Mouse (Mus musculus) lung, embryonic 14.5 days (tissue): ENCODE measurements around the gene Miga2. TPM values are rescaled to one million over a fixed set of nuclear protein-coding genes. Genes with fewer than 3 reads are reported as not detected.

Experiments used
- ATAC-seq: fragments of 200-750 bp; cut with Nextera tagmentation; 2 replicates; pipeline ENCODE4 v1.8.0; 2017; ENCODE audit warnings: mild to moderate bottlenecking, moderate TSS enrichment, moderate library complexity; ENCODE audit not compliant: insufficient read depth
- DNase-seq: peaks from one replicate; pipeline ENCODE4 v3.0.0-alpha.2; 2015
- H3K27ac ChIP-seq: fragments of 300-500 bp; sonication (generic); 2 replicates; pipeline ENCODE4 v1.5.1; 2014; ENCODE audit warnings: low read depth, mild to moderate bottlenecking, moderate library complexity
- H3K27me3 ChIP-seq: fragments of 300-500 bp; sonication (generic); 2 replicates; pipeline ENCODE4 v1.6.1; 2014; ENCODE audit warnings: low read length, control low read depth; ENCODE audit not compliant: insufficient read depth
- H3K36me3 ChIP-seq: fragments of 300-500 bp; sonication (generic); 2 replicates; pipeline ENCODE4 v1.6.1; 2014; ENCODE audit warnings: control low read depth; ENCODE audit not compliant: insufficient read depth
- H3K4me1 ChIP-seq: fragments of 300-500 bp; sonication (generic); 2 replicates; pipeline ENCODE4 v1.6.1; 2014; ENCODE audit warnings: antibody characterized with exemption, control low read depth; ENCODE audit not compliant: insufficient read depth
- H3K4me2 ChIP-seq: fragments of 300-500 bp; sonication (generic); 2 replicates; pipeline ENCODE4 v1.6.1; 2014; ENCODE audit warnings: mild to moderate bottlenecking
- H3K4me3 ChIP-seq: fragments of 300-500 bp; sonication (generic); 2 replicates; pipeline ENCODE4 v1.5.1; 2014; ENCODE audit warnings: low read depth, low read length
- H3K9ac ChIP-seq: fragments of 300-500 bp; sonication (generic); 2 replicates; pipeline ENCODE4 v1.6.1; 2014
- H3K9me3 ChIP-seq: fragments of 300-500 bp; sonication (generic); 2 replicates; pipeline ENCODE4 v1.6.1; 2016; ENCODE audit warnings: low read depth, low read length, control low read depth
- CTCF ChIP-seq: IDR thresholded peaks from 2 replicates; pipeline ENCODE4 v1.5.1; 2016; ENCODE audit warnings: antibody characterized with exemption, low read depth
- WGBS: fragments of 180-500 bp; shearing (Covaris S2); extraction: QIAGEN DNeasy Blood & Tissue Kit; methylation state at CpG from one replicate; pipeline ENCODE4 v1.1.7; 2014; 5-methylcytosine and 5-hydroxymethylcytosine counted together
- polyA plus RNA-seq: library from polyadenylated mRNA; unstranded; fragments of >200 nt; fragmentation: Nextera tagmentation; extraction: Ambion mirVana; gene quantifications from 2 replicates; pipeline ENCODE4 v1.2.1, GENCODE M21; 2014

Miga2 gene
- polyA plus RNA-seq, 1 experiment from 2014 or later = 24.5 TPM

GRCm38 (mm10) chr2:30358533-30359531 lies 5.2 kb upstream of the Miga2 start, which contains the start of gene Sh3glb2:
Gene Sh3glb2 (minus strand): TSS chr2:30359337.
- Histone ChIP-seq H3K4me1 (peaks cover 5% of the 10 kb centered on the region; the same call in 1 of the 2 replicates), H3K9ac (peak within 1 kb of the TSS; percentile 72), H3K36me3 (peaks cover 13% of the 10 kb centered on the region; the same call in 1 of the 2 replicates), H3K27me3 (no peaks in the 10 kb centered on the region), H3K4me3 (peak within 1 kb of the TSS; percentile 80), H3K4me2 (peak within 1 kb of the TSS; percentile 94), H3K9me3 (no peaks in the 10 kb centered on the region), H3K27ac (peak within 1 kb of the TSS; percentile 73; the same call in 1 of the 2 replicates)
- WGBS = 2% methylated on average over 72 of the region's 73 CpGs
- peak; percentile 95 for DNase-seq
- peak; percentile 68 for ATAC-seq
- TF ChIP-seq CTCF = 0 out of 2 replicates have a peak, but pooled peaks have one; percentile 33

- 59% methylated on average over 10 of the region's 10 CpGs for WGBS
- Histone ChIP-seq H3K27me3 (no peaks in the 10 kb centered on the region), H3K9ac (no peak overlapping the region), H3K36me3 (no peaks in the 10 kb centered on the region), H3K4me3 (no peak overlapping the region), H3K4me2 (no peak overlapping the region), H3K4me1 (peaks cover 12% of the 10 kb centered on the region; the same call in 1 of the 2 replicates), H3K27ac (no peak overlapping the region), H3K9me3 (no peaks in the 10 kb centered on the region)
- DNase-seq (no peak), ATAC-seq (no peak)
- TF ChIP-seq CTCF = no peak
These were observed 3.4 kb upstream of the Miga2 start for GRCm38 (mm10) chr2:30360626-30361025.

DNA sequence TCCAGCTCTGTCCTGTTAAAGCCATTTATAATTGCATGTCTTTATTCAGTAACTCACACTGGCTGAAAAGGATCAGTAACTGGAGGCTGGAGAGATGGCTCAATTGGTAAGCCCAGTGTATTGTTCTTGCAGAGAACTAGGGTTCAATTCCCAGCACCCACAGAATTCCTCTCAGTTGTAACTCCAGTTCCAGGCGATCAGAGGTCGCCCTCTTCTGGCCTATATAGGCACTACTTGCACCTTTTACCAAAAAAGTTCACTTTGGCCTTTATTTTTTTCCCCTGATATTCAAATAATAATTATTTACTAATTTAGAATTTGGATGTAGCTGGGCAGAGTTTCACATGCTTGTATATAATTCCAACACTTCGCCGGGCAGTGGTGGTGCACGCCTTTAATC lies 1.2 kb upstream of the Miga2 start:
- H3K4me3 ChIP-seq = no peak overlapping the region
- peak; percentile 51 for TF ChIP-seq CTCF
- H3K4me2 ChIP-seq = no peak overlapping the region
- DNase-seq (peak; percentile 12), ATAC-seq (no peak)
- WGBS = 73% methylated on average over 5 of the region's 5 CpGs
- peaks cover 9% of the 10 kb centered on the region for H3K36me3 ChIP-seq
- H3K27me3 ChIP-seq = no peaks in the 10 kb centered on the region
- peaks cover 12% of the 10 kb centered on the region; the same call in 1 of the 2 replicates for H3K4me1 ChIP-seq
- H3K9me3 ChIP-seq = no peaks in the 10 kb centered on the region
- no peak overlapping the region for H3K27ac ChIP-seq
- H3K9ac ChIP-seq = no peak overlapping the region

DNA sequence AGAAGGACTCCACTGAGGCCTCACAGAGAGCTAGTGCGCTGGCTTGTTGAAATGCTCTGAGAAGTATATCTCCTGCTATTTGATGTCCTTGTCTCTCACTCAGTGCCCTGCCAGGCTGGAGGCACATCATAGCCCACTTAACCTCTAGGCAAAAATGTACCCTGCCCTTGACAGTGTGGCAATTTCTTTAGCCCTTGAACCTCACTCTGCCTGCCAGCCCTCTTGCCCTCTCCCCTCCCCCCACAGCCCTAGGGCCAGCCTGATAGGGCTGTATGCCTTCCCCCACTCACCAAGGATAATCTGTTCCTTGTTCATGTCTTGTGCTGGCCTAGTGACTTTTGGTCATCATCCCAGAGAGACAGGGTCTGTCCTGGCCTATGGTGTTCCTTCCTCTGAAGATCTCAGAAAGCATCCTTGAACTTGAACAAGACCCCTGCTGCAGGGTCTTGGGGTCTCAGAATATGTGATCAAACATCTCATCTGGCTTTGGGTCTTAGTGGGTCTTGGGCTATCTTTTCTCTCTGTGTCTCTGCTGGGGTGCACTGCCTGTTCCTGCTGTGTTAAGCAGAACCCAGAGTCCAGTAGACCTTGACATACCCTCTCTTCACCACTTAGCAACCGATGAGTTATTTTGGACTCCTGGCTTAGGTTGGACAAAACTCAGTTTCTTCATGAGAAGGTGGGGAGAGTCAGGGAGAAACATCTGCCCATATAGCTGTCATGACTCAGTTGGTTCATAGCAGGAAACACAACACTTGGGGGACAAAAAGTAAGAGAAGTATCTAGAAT lies 1.4 kb downstream of the Miga2 start:
- peak overlapping the region; percentile 96 for H3K4me2 ChIP-seq
- no peak for TF ChIP-seq CTCF
- H3K9ac ChIP-seq = peak overlapping the region; percentile 76
- H3K4me3 ChIP-seq = peak overlapping the region; percentile 94
- peaks cover 35% of the 10 kb centered on the region for H3K36me3 ChIP-seq
- WGBS = 84% methylated on average over 2 of the region's 2 CpGs
- H3K27ac ChIP-seq = no peak overlapping the region
- H3K27me3 ChIP-seq = no peaks in the 10 kb centered on the region
- ATAC-seq (no peak), DNase-seq (no peak)
- H3K4me1 ChIP-seq = peaks cover 7% of the 10 kb centered on the region; the same call in 1 of the 2 replicates
- H3K9me3 ChIP-seq = no peaks in the 10 kb centered on the region

GRCm38 (mm10) chr2:30366203-30366602 lies 2.2 kb downstream of the Miga2 start:
- Histone ChIP-seq H3K4me1 (peaks cover 7% of the 10 kb centered on the region; the same call in 1 of the 2 replicates), H3K27ac (no peak overlapping the region), H3K36me3 (peaks cover 42% of the 10 kb centered on the region), H3K4me2 (peak overlapping the region; percentile 18; the same call in 1 of the 2 replicates), H3K9me3 (no peaks in the 10 kb centered on the region), H3K4me3 (no peak overlapping the region), H3K27me3 (no peaks in the 10 kb centered on the region), H3K9ac (no peak overlapping the region)
- DNase-seq = peak; percentile 31
- 37% methylated on average over 5 of the region's 5 CpGs for WGBS
- ATAC-seq = no peak
- TF ChIP-seq CTCF = no peak; the same call in 1 of the 2 replicates

GRCm38 (mm10) chr2:30371544-30371943 lies 7.5 kb downstream of the Miga2 start:
- H3K27ac ChIP-seq = no peak overlapping the region
- peaks cover 87% of the 10 kb centered on the region for H3K36me3 ChIP-seq
- ATAC-seq (no peak), DNase-seq (no peak)
- H3K9ac ChIP-seq = no peak overlapping the region
- no peak overlapping the region for H3K4me3 ChIP-seq
- H3K9me3 ChIP-seq = no peaks in the 10 kb centered on the region
- H3K27me3 ChIP-seq = no peaks in the 10 kb centered on the region
- H3K4me2 ChIP-seq = no peak overlapping the region
- WGBS = 94% methylated on average over 8 of the region's 8 CpGs
- H3K4me1 ChIP-seq = no peaks in the 10 kb centered on the region
- no peak for TF ChIP-seq CTCF
